In the genomic region with DNA sequence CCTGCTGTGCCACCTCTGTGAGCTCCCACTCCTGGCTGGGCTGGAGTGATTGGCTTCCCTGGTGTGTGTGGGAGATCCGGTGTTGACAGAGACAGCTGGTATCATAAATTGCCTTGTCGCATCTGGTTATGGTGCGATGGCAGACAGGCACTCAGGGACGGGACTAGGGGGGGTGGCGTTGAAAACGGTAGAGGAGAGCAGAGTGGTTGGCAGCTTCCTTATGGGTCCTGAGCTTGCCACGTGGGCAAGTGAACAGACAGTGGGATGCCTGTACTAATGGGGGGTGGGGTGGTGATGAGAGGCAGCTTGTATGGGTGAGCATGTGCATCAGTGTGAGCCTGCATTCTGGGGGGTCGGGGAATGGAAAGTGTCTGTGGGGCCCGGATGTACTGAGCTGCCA, we compare ENCODE assay signal across 12 mouse cellular contexts.
DNase-seq lines count a peak whose midpoint lies in the region; ATAC-seq lines count a peak whose summit lies in the region.
"Had no signal": no experiment of that assay in that cellular context is flagged by ENCODE, and none has a peak within 500 bp of the region (broad histone marks: within the 10 kb centered on the region; RNA-seq: fewer than 3 reads in every experiment).

No protein-coding gene starts in this region.

- no peaks in the 10 kb centered on the region for H3K27me3 ChIP-seq in neural tube, embryonic 13.5 days

- ATAC-seq in neural tube, embryonic 13.5 days (ENCODE audit: low read depth) = peak; percentile 55
- ATAC-seq in inflammation-experienced regulatory T-cells, adult 6 months = no peak
- ATAC-seq: lung, postnatal 0 days had no signal

- 0 out of 2 replicates have a peak, but pooled peaks cover 6% of the 10 kb centered on the region for H3K9me3 ChIP-seq in neural tube, embryonic 13.5 days
- H3K9me3 ChIP-seq: embryonic facial prominence, embryonic 12.5 days; midbrain, embryonic 12.5 days had no signal

- peaks cover 24% of the 10 kb centered on the region for H3K4me1 ChIP-seq in neural tube, embryonic 13.5 days (replicated peaks)
- H3K4me1 ChIP-seq: embryonic facial prominence, embryonic 12.5 days; midbrain, embryonic 12.5 days had no signal

- H3K27ac ChIP-seq in neural tube, embryonic 13.5 days (replicated peaks) = 0 out of 2 replicates have a peak overlapping the region, but pooled peaks have one; percentile 42
- H3K27ac ChIP-seq: embryonic facial prominence, embryonic 12.5 days; midbrain, embryonic 12.5 days; stomach, postnatal 0 days had no signal

- WGBS in neural tube, embryonic 13.5 days = 42% methylated on average over 9 of the region's 9 CpGs

- H3K36me3 ChIP-seq in neural tube, embryonic 13.5 days = no peaks in the 10 kb centered on the region
- H3K36me3 ChIP-seq: embryonic facial prominence, embryonic 12.5 days; midbrain, embryonic 12.5 days had no signal

- H3K4me2 ChIP-seq in neural tube, embryonic 13.5 days = no peak overlapping the region
- H3K4me2 ChIP-seq: embryonic facial prominence, embryonic 12.5 days; midbrain, embryonic 12.5 days had no signal

- DNase-seq in neural tube, embryonic 10.5 days (ENCODE audit: extremely low spot score, low spot score) = no peak
- peak; percentile 52 to 67 for DNase-seq in frontal cortex, postnatal 36 days (ENCODE audit: low spot score in 2 of 2)
- DNase-seq in layer of hippocampus, postnatal 36 days = peak; percentile 33 to 43
- peak; percentile 43 to 56 for DNase-seq in right cerebral cortex, postnatal 36 days (ENCODE audit: low spot score in 2 of 2)
- no peak for DNase-seq in gastrocnemius, postnatal 25 days
- DNase-seq: kidney, adult 8-10 months had no signal

- H3K4me3 ChIP-seq in neural tube, embryonic 13.5 days = no peak overlapping the region
- H3K4me3 ChIP-seq: embryonic facial prominence, embryonic 12.5 days; midbrain, embryonic 12.5 days had no signal

- no peak overlapping the region for H3K9ac ChIP-seq in neural tube, embryonic 13.5 days
- H3K9ac ChIP-seq: embryonic facial prominence, embryonic 12.5 days; midbrain, embryonic 12.5 days had no signal

Comparison
In these comparisons a context has a peak if more than half of its experiments do, and no peak if none do; other contexts are left out.
1. DNase-seq: peak in frontal cortex, postnatal 36 days (2 of 2), layer of hippocampus, postnatal 36 days (2 of 2) and right cerebral cortex, postnatal 36 days (2 of 2); none in neural tube, embryonic 10.5 days (single experiment) and gastrocnemius, postnatal 25 days (single experiment).